ENCODE assay signal across 14 mouse cellular contexts in genomic region chr2:178632831-178633585, GRCm38 (mm10).
A peak's percentile ranks its signal among the peaks of the same experiment; 100 is the strongest.
DNase-seq lines count a peak whose midpoint lies in the region; ATAC-seq and TF ChIP-seq lines count a peak whose summit lies in the region.
"Had no signal": no experiment of that assay in that cellular context is flagged by ENCODE, and none has a peak within 500 bp of the region (broad histone marks: within the 10 kb centered on the region; RNA-seq: fewer than 3 reads in every experiment).

No protein-coding gene starts in this region.

- no peak for ATAC-seq in lung, embryonic 14.5 days (ENCODE audit: insufficient read depth)
- peak; percentile 32; the same call in 1 of the 2 replicates for ATAC-seq in embryonic facial prominence, embryonic 15.5 days (ENCODE audit: insufficient number of reproducible peaks, low FRiP score, low TSS enrichment, low read depth)
- 0 out of 2 replicates have a peak, but pooled peaks have one; percentile 22 for ATAC-seq in limb, embryonic 15.5 days (ENCODE audit: insufficient number of reproducible peaks, low FRiP score, low TSS enrichment, low read depth)

- peak; percentile 80 to 81 for DNase-seq in cerebellum, postnatal 10 days
- DNase-seq in cerebellum, adult 8-10 months, result no peak
- peak; percentile 13 for DNase-seq in lung, embryonic 14.5 days
- no peak for DNase-seq in lung, postnatal 14 days
- no peak for DNase-seq in gastrocnemius, postnatal 4 days (ENCODE audit: low spot score in 2 of 2)
- no peak for DNase-seq in right cerebral cortex, postnatal 14 days
- DNase-seq: cerebellum, adult 11 months; gastrocnemius, postnatal 14 days; lung, postnatal 36 days had no signal

- 79% methylated on average over 13 of the region's 13 CpGs for WGBS in lung, embryonic 14.5 days
- 58% methylated on average over 13 of the region's 13 CpGs for WGBS in embryonic facial prominence, embryonic 15.5 days
- 54% methylated on average over 13 of the region's 13 CpGs for WGBS in limb, embryonic 15.5 days

- H3K9ac ChIP-seq in lung, embryonic 14.5 days, result no peak overlapping the region
- no peak overlapping the region for H3K9ac ChIP-seq in embryonic facial prominence, embryonic 15.5 days
- H3K9ac ChIP-seq in limb, embryonic 15.5 days, result no peak overlapping the region
- H3K9ac ChIP-seq: heart, embryonic 13.5 days had no signal

- H3K36me3 ChIP-seq in lung, embryonic 14.5 days (ENCODE audit: insufficient read depth), result no peaks in the 10 kb centered on the region
- no peaks in the 10 kb centered on the region for H3K36me3 ChIP-seq in embryonic facial prominence, embryonic 15.5 days
- no peaks in the 10 kb centered on the region for H3K36me3 ChIP-seq in limb, embryonic 15.5 days
- H3K36me3 ChIP-seq: heart, embryonic 13.5 days had no signal

- H3K4me3 ChIP-seq in lung, embryonic 14.5 days (ENCODE audit: low read depth, low read length), result no peak overlapping the region
- H3K4me3 ChIP-seq in embryonic facial prominence, embryonic 15.5 days (replicated peaks), result no peak overlapping the region
- no peak overlapping the region for H3K4me3 ChIP-seq in limb, embryonic 15.5 days
- H3K4me3 ChIP-seq: heart, embryonic 13.5 days had no signal

- H3K27me3 ChIP-seq in lung, embryonic 14.5 days (ENCODE audit: insufficient read depth, low read length), result peaks cover 6% of the 10 kb centered on the region
- no peaks in the 10 kb centered on the region for H3K27me3 ChIP-seq in embryonic facial prominence, embryonic 15.5 days
- H3K27me3 ChIP-seq in limb, embryonic 15.5 days, result no peaks in the 10 kb centered on the region

- H3K27ac ChIP-seq in lung, embryonic 14.5 days (ENCODE audit: low read depth), result no peak overlapping the region
- peak overlapping the region; percentile 18; the same call in 1 of the 2 replicates for H3K27ac ChIP-seq in embryonic facial prominence, embryonic 15.5 days (replicated peaks)
- peak overlapping the region; percentile 54; the same call in 1 of the 2 replicates for H3K27ac ChIP-seq in limb, embryonic 15.5 days
- H3K27ac ChIP-seq: heart, embryonic 13.5 days; kidney, postnatal 0 days had no signal

- 0 out of 2 replicates have a peak, but pooled peaks cover 3% of the 10 kb centered on the region for H3K4me1 ChIP-seq in lung, embryonic 14.5 days (ENCODE audit: insufficient read depth)
- peaks cover 59% of the 10 kb centered on the region for H3K4me1 ChIP-seq in embryonic facial prominence, embryonic 15.5 days
- peaks cover 55% of the 10 kb centered on the region for H3K4me1 ChIP-seq in limb, embryonic 15.5 days

- TF ChIP-seq CTCF in lung, embryonic 14.5 days (IDR thresholded peaks at IDR 0.05; ENCODE audit: low read depth), result no peak

- no peak overlapping the region for H3K4me2 ChIP-seq in lung, embryonic 14.5 days
- H3K4me2 ChIP-seq in embryonic facial prominence, embryonic 15.5 days (replicated peaks), result no peak overlapping the region
- H3K4me2 ChIP-seq in limb, embryonic 15.5 days, result no peak overlapping the region
- H3K4me2 ChIP-seq: heart, embryonic 13.5 days; midbrain, embryonic 11.5 days had no signal

- no peaks in the 10 kb centered on the region for H3K9me3 ChIP-seq in lung, embryonic 14.5 days (ENCODE audit: low read depth, low read length)
- H3K9me3 ChIP-seq in embryonic facial prominence, embryonic 15.5 days (replicated peaks), result no peaks in the 10 kb centered on the region
- H3K9me3 ChIP-seq in limb, embryonic 15.5 days, result no peaks in the 10 kb centered on the region
- H3K9me3 ChIP-seq: heart, embryonic 13.5 days had no signal

Comparison
In these comparisons a context has a peak if more than half of its experiments do, and no peak if none do; other contexts are left out.
1. DNase-seq: peak in cerebellum, postnatal 10 days (2 of 2) and lung, embryonic 14.5 days (single experiment); none in cerebellum, adult 8-10 months (single experiment), lung, postnatal 14 days (single experiment), gastrocnemius, postnatal 4 days (0 of 2) and right cerebral cortex, postnatal 14 days (single experiment).